Mouse (Mus musculus) intestine, embryonic 16.5 days (tissue): Measurements from ENCODE around the gene Szrd1. TPM values are rescaled to one million over a fixed set of nuclear protein-coding genes. Genes with fewer than 3 reads are reported as not detected.

ENCODE experiments used
- ATAC-seq: fragments of 200-750 bp; cut with Nextera tagmentation; 2 replicates; pipeline ENCODE4 v1.8.0; 2017; ENCODE audit warnings: moderate TSS enrichment, moderate library complexity
- H3K27ac ChIP-seq: fragments of 300-500 bp; sonication (generic); 2 replicates; pipeline ENCODE4 v1.5.1; 2014; ENCODE audit warnings: mild to moderate bottlenecking, low read length
- H3K27me3 ChIP-seq: fragments of 300-500 bp; sonication (generic); replicated peaks from 2 replicates; pipeline ENCODE4 v1.6.1; 2014; ENCODE audit warnings: low read length, control low read depth, mixed read lengths; ENCODE audit not compliant: control insufficient read depth, insufficient read depth
- H3K36me3 ChIP-seq: fragments of 300-500 bp; sonication (generic); 2 replicates; pipeline ENCODE4 v1.6.1; 2014; ENCODE audit warnings: low read length, control low read depth; ENCODE audit not compliant: control insufficient read depth, insufficient read depth
- H3K4me1 ChIP-seq: fragments of 300-500 bp; sonication (generic); 2 replicates; pipeline ENCODE4 v1.6.1; 2014; ENCODE audit warnings: low read length, control low read depth, mixed read lengths; ENCODE audit not compliant: control insufficient read depth, insufficient read depth
- H3K4me2 ChIP-seq: fragments of 300-500 bp; sonication (generic); 2 replicates; pipeline ENCODE4 v1.6.1; 2014; ENCODE audit warnings: low read depth, low read length, control low read depth
- H3K4me3 ChIP-seq: fragments of 300-500 bp; sonication (generic); 2 replicates; pipeline ENCODE4 v1.5.1; 2014; ENCODE audit warnings: mild to moderate bottlenecking, low read length
- H3K9ac ChIP-seq: fragments of 300-500 bp; sonication (generic); 2 replicates; pipeline ENCODE4 v1.6.1; 2014; ENCODE audit warnings: low read depth, low read length
- H3K9me3 ChIP-seq: fragments of 300-500 bp; sonication (generic); 2 replicates; pipeline ENCODE4 v1.6.1; 2016; ENCODE audit warnings: low read length, control low read depth; ENCODE audit not compliant: control insufficient read depth
- WGBS: fragments of 180-500 bp; shearing (Covaris S2); extraction: QIAGEN DNeasy Blood & Tissue Kit; methylation state at CpG from one replicate; pipeline ENCODE4 v1.1.7; 2014; 5-methylcytosine and 5-hydroxymethylcytosine counted together
- polyA plus RNA-seq: library from polyadenylated mRNA; unstranded; fragments of >200 nt; fragmentation: Nextera tagmentation; extraction: Ambion mirVana; gene quantifications from 2 replicates; pipeline ENCODE4 v1.2.1, GENCODE M21; 2015

Szrd1 gene
- polyA plus RNA-seq, 1 experiment from 2014 or later: 46.4 TPM

- ATAC-seq: no peak
- peaks cover 11% of the 10 kb centered on the region; the same call in 1 of the 2 replicates for H3K36me3 ChIP-seq
- no peaks in the 10 kb centered on the region for H3K9me3 ChIP-seq
- no peak overlapping the region for H3K27ac ChIP-seq
- H3K4me2 ChIP-seq: no peak overlapping the region
- H3K4me1 ChIP-seq: no peaks in the 10 kb centered on the region
- no peak overlapping the region for H3K4me3 ChIP-seq
- no peaks in the 10 kb centered on the region for H3K27me3 ChIP-seq
- no peak overlapping the region for H3K9ac ChIP-seq
- WGBS: 91% methylated on average over 8 of the region's 8 CpGs
These were observed 32.5 kb upstream of the Szrd1 start for GRCm38 (mm10) chr4:141172121-141172520.

GRCm38 (mm10) chr4:141167156-141167555, 27.6 kb upstream of the Szrd1 start:
- WGBS: 96% methylated on average over 3 of the region's 3 CpGs
- no peak overlapping the region for H3K9ac ChIP-seq
- H3K36me3 ChIP-seq: peaks cover 9% of the 10 kb centered on the region; the same call in 1 of the 2 replicates
- 0 out of 2 replicates have a peak, but pooled peaks cover 3% of the 10 kb centered on the region for H3K9me3 ChIP-seq
- no peak overlapping the region for H3K27ac ChIP-seq
- ATAC-seq: no peak
- H3K27me3 ChIP-seq: no peaks in the 10 kb centered on the region
- peaks cover 5% of the 10 kb centered on the region; the same call in 1 of the 2 replicates for H3K4me1 ChIP-seq
- no peak overlapping the region for H3K4me3 ChIP-seq
- no peak overlapping the region for H3K4me2 ChIP-seq

- Histone ChIP-seq H3K4me1 (peaks cover 5% of the 10 kb centered on the region), H3K27me3 (no peaks in the 10 kb centered on the region), H3K4me3 (no peak overlapping the region), H3K36me3 (peaks cover 9% of the 10 kb centered on the region; the same call in 1 of the 2 replicates), H3K4me2 (no peak overlapping the region), H3K27ac (no peak overlapping the region), H3K9me3 (0 out of 2 replicates have a peak, but pooled peaks cover 3% of the 10 kb centered on the region), H3K9ac (no peak overlapping the region)
- 69% methylated on average over 8 of the region's 8 CpGs for WGBS
- ATAC-seq: no peak
These were observed 26.2 kb upstream of the Szrd1 start for GRCm38 (mm10) chr4:141165744-141166292.

GRCm38 (mm10) chr4:141163729-141164128, 24.2 kb upstream of the Szrd1 start:
- Histone ChIP-seq H3K36me3 (0 out of 2 replicates have a peak, but pooled peaks cover 6% of the 10 kb centered on the region), H3K9ac (no peak overlapping the region), H3K27ac (no peak overlapping the region), H3K9me3 (0 out of 2 replicates have a peak, but pooled peaks cover 3% of the 10 kb centered on the region), H3K4me3 (no peak overlapping the region), H3K4me1 (peaks cover 20% of the 10 kb centered on the region), H3K4me2 (no peak overlapping the region), H3K27me3 (no peaks in the 10 kb centered on the region)
- ATAC-seq: no peak
- WGBS: 93% methylated on average over 5 of the region's 5 CpGs

GRCm38 (mm10) chr4:141161699-141162208, 22.2 kb upstream of the Szrd1 start:
- Histone ChIP-seq H3K36me3 (no peaks in the 10 kb centered on the region), H3K9me3 (0 out of 2 replicates have a peak, but pooled peaks cover 3% of the 10 kb centered on the region), H3K27me3 (no peaks in the 10 kb centered on the region), H3K4me2 (no peak overlapping the region), H3K4me1 (peaks cover 33% of the 10 kb centered on the region), H3K4me3 (no peak overlapping the region), H3K9ac (no peak overlapping the region), H3K27ac (no peak overlapping the region)
- no peak for ATAC-seq
- 81% methylated on average over 6 of the region's 6 CpGs for WGBS

GRCm38 (mm10) chr4:141160193-141160592, 20.6 kb upstream of the Szrd1 start:
- Histone ChIP-seq H3K4me1 (peaks cover 32% of the 10 kb centered on the region), H3K9ac (no peak overlapping the region), H3K4me2 (no peak overlapping the region), H3K27ac (peak overlapping the region; percentile 38; the same call in 1 of the 2 replicates), H3K36me3 (no peaks in the 10 kb centered on the region), H3K4me3 (no peak overlapping the region), H3K27me3 (no peaks in the 10 kb centered on the region), H3K9me3 (0 out of 2 replicates have a peak, but pooled peaks cover 3% of the 10 kb centered on the region)
- 85% methylated on average over 4 of the region's 4 CpGs for WGBS
- no peak for ATAC-seq

GRCm38 (mm10) chr4:141159666-141160065, 20.1 kb upstream of the Szrd1 start:
- H3K27ac ChIP-seq: peak overlapping the region; percentile 89
- H3K4me2 ChIP-seq: peak overlapping the region; percentile 8; the same call in 1 of the 2 replicates
- H3K27me3 ChIP-seq: no peaks in the 10 kb centered on the region
- peaks cover 32% of the 10 kb centered on the region for H3K4me1 ChIP-seq
- H3K4me3 ChIP-seq: no peak overlapping the region
- whole genome bisulfite sequencing: 38% methylated on average over 5 of the region's 5 CpGs
- peak; percentile 25 for ATAC-seq
- 0 out of 2 replicates have a peak, but pooled peaks cover under 1% of the 10 kb centered on the region for H3K9me3 ChIP-seq
- H3K9ac ChIP-seq: no peak overlapping the region
- no peaks in the 10 kb centered on the region for H3K36me3 ChIP-seq

- WGBS: 30% methylated on average over 11 of the region's 11 CpGs
- no peaks in the 10 kb centered on the region for H3K27me3 ChIP-seq
These were observed 19.5 kb upstream of the Szrd1 start for GRCm38 (mm10) chr4:141159093-141159492.

GRCm38 (mm10) chr4:141158609-141159008, 19.0 kb upstream of the Szrd1 start:
- ATAC-seq: peak; percentile 73
- Histone ChIP-seq H3K27me3 (no peaks in the 10 kb centered on the region), H3K9ac (peak overlapping the region; percentile 25; the same call in 1 of the 2 replicates), H3K27ac (peak overlapping the region; percentile 89), H3K36me3 (no peaks in the 10 kb centered on the region), H3K4me2 (peak overlapping the region; percentile 40), H3K4me1 (peaks cover 32% of the 10 kb centered on the region), H3K4me3 (no peak overlapping the region), H3K9me3 (no peaks in the 10 kb centered on the region)
- WGBS: 59% methylated on average over 2 of the region's 2 CpGs

More at GRCm38 (mm10) chr4:141159093-141159492, 19.5 kb upstream of the Szrd1 start:
- Histone ChIP-seq H3K9ac (peak overlapping the region; percentile 25; the same call in 1 of the 2 replicates), H3K4me1 (peaks cover 32% of the 10 kb centered on the region), H3K36me3 (no peaks in the 10 kb centered on the region), H3K4me2 (peak overlapping the region; percentile 40), H3K9me3 (no peaks in the 10 kb centered on the region), H3K27ac (peak overlapping the region; percentile 89), H3K4me3 (no peak overlapping the region)
- peak; percentile 87 for ATAC-seq
